Mouse (Mus musculus) liver, adult 2 months (tissue): ENCODE results near the gene Pitx2. TPM values are rescaled to one million over a fixed set of nuclear protein-coding genes. Genes with fewer than 3 reads are reported as not detected.

Experiments
- DNase-seq: peaks from one replicate; pipeline ENCODE4 v3.0.0-alpha.2; 2011; ENCODE audit warnings: low read depth, low spot score; ENCODE audit errors: extremely low read depth
- H3K27ac ChIP-seq: fragments of 200-500 bp; replicated peaks from 2 replicates; pipeline ENCODE4 v1.5.1; 2012; ENCODE audit warnings: low read depth, mild to moderate bottlenecking, control low read depth, inconsistent platforms, low read length; ENCODE audit not compliant: insufficient read depth
- H3K27me3 ChIP-seq: fragments of 200-500 bp; 2 replicates; pipeline ENCODE4 v1.6.1; 2012; ENCODE audit warnings: mild to moderate bottlenecking, moderate library complexity, low read length, inconsistent platforms; ENCODE audit not compliant: control insufficient read depth, insufficient read depth
- H3K36me3 ChIP-seq: fragments of 200-500 bp; 2 replicates; pipeline ENCODE4 v1.6.1; 2012; ENCODE audit warnings: low read length, inconsistent platforms; ENCODE audit not compliant: control insufficient read depth, insufficient read depth
- H3K4me1 ChIP-seq: fragments of 200-500 bp; 2 replicates; pipeline ENCODE4 v1.6.1; 2011; ENCODE audit warnings: low read length; ENCODE audit not compliant: control insufficient read depth, insufficient read depth
- H3K4me3 ChIP-seq: fragments of 200-500 bp; 2 replicates; pipeline ENCODE4 v1.5.1; 2011; ENCODE audit warnings: low read depth, mild to moderate bottlenecking, control low read depth, low read length, moderate library complexity; ENCODE audit not compliant: insufficient read depth
- H3K79me2 ChIP-seq: fragments of 200-500 bp; 2 replicates; pipeline ENCODE4 v1.6.1; 2012; ENCODE audit warnings: inconsistent platforms, mild to moderate bottlenecking, low read length, moderate library complexity; ENCODE audit not compliant: control insufficient read depth, insufficient read depth
- H3K9ac ChIP-seq: fragments of 200-500 bp; 2 replicates; pipeline ENCODE4 v1.6.1; 2012; ENCODE audit warnings: low read depth, mild to moderate bottlenecking, control low read depth, inconsistent platforms, low read length
- CTCF ChIP-seq: fragments of 200-500 bp; IDR thresholded peaks from 2 replicates; pipeline ENCODE4 v1.5.1; 2011; ENCODE audit warnings: low read depth, low read length, control low read depth
- POLR2A ChIP-seq: fragments of 200-500 bp; IDR thresholded peaks from 2 replicates; pipeline ENCODE4 v1.6.1; 2011; ENCODE audit warnings: low read length, control low read depth; ENCODE audit not compliant: insufficient read depth; ENCODE audit errors: extremely low read depth
- WGBS: fragments of 180-500 bp; shearing (Covaris S2); methylation state at CpG from one replicate; pipeline ENCODE4 v1.1.7; 2018; 5-methylcytosine and 5-hydroxymethylcytosine counted together
- polyA plus RNA-seq: library from polyadenylated mRNA; depleted of rRNA; stranded (reverse); fragments of >200 nt; gene quantifications from 2 replicates; pipeline ENCODE4 v1.2.3, GENCODE M21; 2012
- total RNA-seq: library from RNA; depleted of rRNA; stranded (reverse); fragments of >200 nt; gene quantifications from 2 replicates; pipeline ENCODE4 v1.2.3, GENCODE M21; 2014

Pitx2 gene
- total and polyA plus RNA-seq, 2 experiments: 0.18 TPM; not detected in 1

- TF ChIP-seq CTCF (no peak), POLR2A (no peak)
- H3K27ac ChIP-seq: no peak overlapping the region
- H3K79me2 ChIP-seq: no peaks in the 10 kb centered on the region
- H3K9ac ChIP-seq: no peak overlapping the region
- H3K4me1 ChIP-seq: no peaks in the 10 kb centered on the region
- no peak overlapping the region for H3K4me3 ChIP-seq
- no peaks in the 10 kb centered on the region for H3K36me3 ChIP-seq
- peaks cover 38% of the 10 kb centered on the region for H3K27me3 ChIP-seq
- 4% methylated on average over 16 of the region's 16 CpGs for WGBS
- DNase-seq: no peak
Observed at GRCm38 (mm10) chr3:129199160-129199608, 494 bp upstream of the Pitx2 start.

- no peak for TF ChIP-seq POLR2A
- no peak for TF ChIP-seq CTCF
- Histone ChIP-seq H3K27me3 (peaks cover 40% of the 10 kb centered on the region), H3K9ac (no peak overlapping the region), H3K79me2 (no peaks in the 10 kb centered on the region), H3K4me3 (no peak overlapping the region), H3K27ac (no peak overlapping the region), H3K36me3 (no peaks in the 10 kb centered on the region), H3K4me1 (no peaks in the 10 kb centered on the region)
- no peak for DNase-seq
- 7% methylated on average over 9 of the region's 9 CpGs for WGBS
Observed at GRCm38 (mm10) chr3:129200501-129200890, 818 bp downstream of the Pitx2 start.

GRCm38 (mm10) chr3:129201156-129201555 lies 1.5 kb downstream of the Pitx2 start:
- Histone ChIP-seq H3K27me3 (peaks cover 44% of the 10 kb centered on the region), H3K4me3 (no peak overlapping the region), H3K9ac (no peak overlapping the region), H3K4me1 (no peaks in the 10 kb centered on the region), H3K27ac (no peak overlapping the region), H3K79me2 (no peaks in the 10 kb centered on the region), H3K36me3 (no peaks in the 10 kb centered on the region)
- TF ChIP-seq POLR2A (no peak), CTCF (no peak)
- WGBS: 3% methylated on average over 3 of the region's 3 CpGs
- DNase-seq: no peak

- 9% methylated on average over 11 of the region's 11 CpGs for WGBS
- H3K9ac ChIP-seq: no peak overlapping the region
- H3K4me1 ChIP-seq: no peaks in the 10 kb centered on the region
- no peaks in the 10 kb centered on the region for H3K36me3 ChIP-seq
- no peak overlapping the region for H3K4me3 ChIP-seq
- no peaks in the 10 kb centered on the region for H3K79me2 ChIP-seq
- no peak for TF ChIP-seq POLR2A
- TF ChIP-seq CTCF: no peak
- no peak overlapping the region for H3K27ac ChIP-seq
- peaks cover 45% of the 10 kb centered on the region for H3K27me3 ChIP-seq
- DNase-seq: no peak
Observed at GRCm38 (mm10) chr3:129201681-129202255, 2.1 kb downstream of the Pitx2 start.

- TF ChIP-seq POLR2A: no peak
- TF ChIP-seq CTCF: no peak
- 3% methylated on average over 36 of the region's 36 CpGs for WGBS
- Histone ChIP-seq H3K36me3 (no peaks in the 10 kb centered on the region), H3K79me2 (no peaks in the 10 kb centered on the region), H3K27me3 (peaks cover 50% of the 10 kb centered on the region), H3K4me3 (no peak overlapping the region), H3K27ac (no peak overlapping the region), H3K4me1 (no peaks in the 10 kb centered on the region), H3K9ac (no peak overlapping the region)
- DNase-seq: no peak
Observed at GRCm38 (mm10) chr3:129202871-129203740, 3.4 kb downstream of the Pitx2 start.

- no peak overlapping the region for H3K9ac ChIP-seq
- TF ChIP-seq POLR2A: no peak
- TF ChIP-seq CTCF: no peak
- WGBS: 4% methylated on average over 35 of the region's 35 CpGs
- H3K27me3 ChIP-seq: peaks cover 51% of the 10 kb centered on the region
- H3K27ac ChIP-seq: no peak overlapping the region
- H3K4me1 ChIP-seq: no peaks in the 10 kb centered on the region
- H3K36me3 ChIP-seq: no peaks in the 10 kb centered on the region
- no peak for DNase-seq
- H3K4me3 ChIP-seq: no peak overlapping the region
- H3K79me2 ChIP-seq: no peaks in the 10 kb centered on the region
Observed at GRCm38 (mm10) chr3:129203761-129204440, 4.2 kb downstream of the Pitx2 start.
